Mouse (Mus musculus): ENCODE measurements around the gene A430078G23Rik.
A peak's percentile ranks its signal among the peaks of the same experiment; 100 is the strongest.
"Not testable (repeated sequence)": the region's sequence is repeated elsewhere in the genome, so short reads cannot be mapped to it uniquely, and the experiment has no call there.

The A430078G23Rik gene

GRCm38 (mm10) chr8:3353189-3353810 is at the start of gene A430078G23Rik:
Gene A430078G23Rik, plus strand, starts transcription at chr8:3353415.
- no peak for DNase-seq (ENCODE audit: low read depth, low spot score)

- not testable (repeated sequence) for DNase-seq (ENCODE audit: low read depth, low spot score)
These were observed 44.9 kb upstream of the A430078G23Rik start for GRCm38 (mm10) chr8:3308205-3308800.

DNA sequence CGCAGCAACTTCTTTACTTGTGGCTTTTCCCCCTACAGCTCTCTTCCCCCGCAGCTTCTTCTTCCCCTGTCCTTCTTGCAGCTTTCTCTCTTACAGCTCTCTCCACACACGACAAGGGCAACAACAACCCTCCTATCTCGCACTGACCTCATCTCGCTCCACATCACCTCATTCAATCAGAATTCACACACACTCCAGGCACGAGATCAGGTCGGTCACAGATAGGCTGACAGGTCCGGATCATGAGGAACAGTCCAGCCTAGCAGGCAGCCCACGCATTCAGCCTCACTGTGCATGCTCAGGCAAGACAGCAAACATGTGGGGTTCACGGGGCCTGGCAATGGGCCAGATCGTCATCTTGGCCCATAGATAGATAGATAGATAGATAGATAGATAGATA is 43.6 kb upstream of the A430078G23Rik start:
- no peak for DNase-seq (ENCODE audit: low read depth, low spot score)

DNA sequence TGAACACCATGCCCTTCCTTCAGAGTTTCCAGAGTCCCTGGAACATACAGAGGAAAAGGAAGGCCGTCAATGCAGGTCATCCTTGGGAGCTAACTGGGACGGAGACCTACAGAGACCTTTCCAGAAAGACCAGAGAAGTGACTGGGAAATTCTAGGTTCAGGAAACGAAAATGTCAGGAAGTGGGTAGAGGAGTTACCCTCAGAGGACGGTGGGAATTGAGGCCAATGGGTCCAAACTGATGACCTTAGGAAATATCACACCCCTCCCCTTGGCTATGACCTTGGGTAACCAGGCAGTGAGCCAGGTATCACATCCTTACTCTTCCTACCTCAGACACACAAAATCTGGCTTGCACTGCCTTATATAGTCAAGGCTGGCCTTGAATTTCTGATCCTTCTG is 41.7 kb upstream of the A430078G23Rik start:
- DNase-seq (ENCODE audit: low read depth, low spot score), result no peak

DNA sequence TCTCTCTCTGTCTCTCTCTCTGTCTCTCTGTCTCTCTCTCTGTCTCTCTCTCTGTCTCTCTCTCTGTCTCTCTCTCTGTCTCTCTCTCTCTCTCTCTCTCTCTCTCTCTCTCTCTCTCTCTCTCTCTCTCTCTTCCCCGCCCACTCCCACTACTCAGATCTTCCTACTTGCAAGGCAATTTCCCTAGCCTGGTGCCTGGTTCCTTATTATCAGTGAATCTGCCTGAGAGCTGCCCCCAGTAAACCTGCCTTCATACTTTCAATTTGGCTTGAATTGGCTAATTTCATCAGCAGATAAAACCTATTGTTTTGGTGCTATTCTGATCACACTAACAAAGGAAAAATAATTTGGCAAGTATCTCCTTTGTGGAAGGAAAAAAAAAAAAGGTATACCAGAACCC is 39.8 kb upstream of the A430078G23Rik start:
- DNase-seq (ENCODE audit: low read depth, low spot score), result not testable (repeated sequence)

DNA sequence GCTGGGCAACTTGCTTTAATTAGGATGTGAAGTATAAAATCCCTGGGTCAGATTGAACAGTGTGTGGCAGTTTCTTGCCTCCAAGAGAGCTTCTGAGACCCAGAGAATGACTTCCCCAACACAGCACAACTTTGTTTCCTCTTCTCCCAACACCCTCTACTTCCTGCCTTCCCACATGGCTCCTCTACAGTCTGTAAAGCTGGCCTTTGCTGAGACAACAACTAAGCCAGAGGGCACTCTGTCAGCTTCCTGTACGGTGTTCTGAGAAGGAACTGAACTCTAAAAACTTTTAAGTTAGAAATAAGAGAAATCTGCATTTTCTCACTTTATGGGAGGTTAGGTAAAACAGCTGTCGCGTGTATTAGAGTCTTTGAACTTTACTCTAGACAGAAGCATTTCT is 39.4 kb upstream of the A430078G23Rik start:
- no peak for DNase-seq (ENCODE audit: low read depth, low spot score)

GRCm38 (mm10) chr8:3314345-3314744 is 38.9 kb upstream of the A430078G23Rik start:
- DNase-seq (ENCODE audit: low read depth, low spot score), result no peak

- peak; percentile 7 for DNase-seq (ENCODE audit: low read depth, low spot score)
These were observed 36.6 kb upstream of the A430078G23Rik start for GRCm38 (mm10) chr8:3316585-3316984.

DNA sequence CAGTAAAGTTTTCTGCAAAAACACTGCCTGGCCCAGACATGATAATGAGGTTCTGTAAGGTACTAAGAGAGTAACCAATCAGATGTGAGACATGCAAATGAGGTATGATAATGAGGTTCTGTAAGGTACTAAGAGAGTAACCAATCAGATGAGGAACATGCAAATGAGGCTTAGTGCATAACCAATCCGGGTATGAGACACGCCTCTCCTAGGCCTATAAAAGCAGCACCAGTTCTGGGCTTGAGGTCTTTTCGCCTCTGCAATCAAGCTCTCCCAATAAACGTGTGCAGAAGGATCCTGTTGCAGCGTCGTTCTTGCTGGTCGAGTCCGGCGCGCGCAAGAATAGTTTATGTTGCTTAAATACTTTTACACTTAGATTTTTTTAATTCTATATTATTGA is 33.9 kb upstream of the A430078G23Rik start:
- DNase-seq (ENCODE audit: low read depth, low spot score), result not testable (repeated sequence)

- no peak for DNase-seq (ENCODE audit: low read depth, low spot score)
These were observed 29.0 kb upstream of the A430078G23Rik start for GRCm38 (mm10) chr8:3324253-3324652.

- DNase-seq (ENCODE audit: low read depth, low spot score), result no peak
These were observed 26.2 kb upstream of the A430078G23Rik start for GRCm38 (mm10) chr8:3327056-3327455.

DNA sequence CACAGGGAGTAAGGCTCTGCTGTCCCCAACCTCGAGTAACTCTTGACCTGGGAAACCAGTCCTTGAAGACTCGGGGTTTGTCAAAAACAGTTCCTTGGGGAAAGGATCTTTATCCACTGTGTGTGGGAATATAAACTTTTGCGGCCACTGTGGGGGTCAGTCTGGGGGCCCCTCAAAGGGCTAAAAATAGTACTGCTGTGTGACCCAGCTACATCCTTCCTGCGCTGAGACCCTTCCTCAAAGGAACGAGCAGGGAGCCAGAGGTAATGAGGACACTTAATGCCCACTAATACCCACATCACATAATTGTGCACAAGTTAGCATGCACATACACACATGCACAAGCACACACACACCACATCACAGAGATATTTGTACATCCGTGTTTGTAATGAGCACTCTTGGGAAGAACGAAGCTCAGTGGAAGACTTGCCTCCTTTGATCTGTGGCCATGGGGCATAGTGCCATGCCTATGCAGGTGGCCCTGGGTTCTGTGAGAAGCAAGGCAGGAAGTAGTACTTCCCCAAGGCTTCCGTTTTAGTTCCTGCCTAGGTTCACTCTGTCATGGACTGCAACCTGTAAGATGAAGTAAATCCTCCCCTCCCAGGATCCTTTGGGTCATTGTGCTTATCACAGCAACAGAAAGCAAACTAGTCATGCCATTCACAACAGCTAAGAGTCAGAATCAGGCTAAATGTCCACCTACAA is 25.5 kb upstream of the A430078G23Rik start:
- DNase-seq (ENCODE audit: low read depth, low spot score), result no peak

GRCm38 (mm10) chr8:3330662-3331061 is 22.6 kb upstream of the A430078G23Rik start:
- DNase-seq (ENCODE audit: low read depth, low spot score), result peak; percentile 70

DNA sequence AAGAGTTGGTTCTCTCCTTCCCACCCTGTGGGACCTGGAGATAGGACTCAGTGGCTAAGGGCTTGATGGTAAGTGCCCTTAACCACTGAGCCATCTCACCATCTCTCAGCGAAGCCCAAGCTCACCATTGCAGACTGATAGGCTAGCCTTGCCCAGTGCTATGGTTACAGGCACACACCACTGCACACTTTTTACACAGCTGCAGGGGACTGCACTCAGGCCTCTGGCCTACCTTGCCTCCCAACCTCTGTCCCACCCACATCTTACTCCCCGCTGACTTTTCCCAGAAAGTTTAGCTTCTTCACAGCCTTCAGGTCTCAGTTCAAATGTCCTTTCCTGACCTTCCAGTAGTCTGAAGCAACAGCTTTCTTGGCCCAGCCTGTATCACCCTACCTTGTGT is 21.5 kb upstream of the A430078G23Rik start:
- DNase-seq (ENCODE audit: low read depth, low spot score), result no peak

DNA sequence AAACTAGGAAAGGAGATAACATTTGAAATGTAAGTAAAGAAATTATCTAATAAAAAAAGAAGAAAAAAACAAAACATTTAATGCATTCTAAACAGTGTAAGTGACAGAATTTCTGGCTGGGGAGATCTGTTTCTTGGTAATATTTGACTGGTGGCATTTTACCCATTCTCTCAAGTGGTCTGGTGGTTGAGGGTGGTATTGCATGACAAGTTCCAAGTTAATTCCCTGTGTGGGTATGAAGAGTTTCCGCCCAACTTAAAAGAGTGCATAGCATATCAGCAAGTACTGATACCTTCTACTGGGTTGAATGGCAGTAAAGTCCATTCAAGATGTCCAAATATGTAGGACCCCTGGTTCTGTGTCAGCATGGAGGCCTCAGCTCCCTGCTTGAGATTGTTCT is 17.3 kb upstream of the A430078G23Rik start:
- peak; percentile 45 for DNase-seq (ENCODE audit: low read depth, low spot score)

DNA sequence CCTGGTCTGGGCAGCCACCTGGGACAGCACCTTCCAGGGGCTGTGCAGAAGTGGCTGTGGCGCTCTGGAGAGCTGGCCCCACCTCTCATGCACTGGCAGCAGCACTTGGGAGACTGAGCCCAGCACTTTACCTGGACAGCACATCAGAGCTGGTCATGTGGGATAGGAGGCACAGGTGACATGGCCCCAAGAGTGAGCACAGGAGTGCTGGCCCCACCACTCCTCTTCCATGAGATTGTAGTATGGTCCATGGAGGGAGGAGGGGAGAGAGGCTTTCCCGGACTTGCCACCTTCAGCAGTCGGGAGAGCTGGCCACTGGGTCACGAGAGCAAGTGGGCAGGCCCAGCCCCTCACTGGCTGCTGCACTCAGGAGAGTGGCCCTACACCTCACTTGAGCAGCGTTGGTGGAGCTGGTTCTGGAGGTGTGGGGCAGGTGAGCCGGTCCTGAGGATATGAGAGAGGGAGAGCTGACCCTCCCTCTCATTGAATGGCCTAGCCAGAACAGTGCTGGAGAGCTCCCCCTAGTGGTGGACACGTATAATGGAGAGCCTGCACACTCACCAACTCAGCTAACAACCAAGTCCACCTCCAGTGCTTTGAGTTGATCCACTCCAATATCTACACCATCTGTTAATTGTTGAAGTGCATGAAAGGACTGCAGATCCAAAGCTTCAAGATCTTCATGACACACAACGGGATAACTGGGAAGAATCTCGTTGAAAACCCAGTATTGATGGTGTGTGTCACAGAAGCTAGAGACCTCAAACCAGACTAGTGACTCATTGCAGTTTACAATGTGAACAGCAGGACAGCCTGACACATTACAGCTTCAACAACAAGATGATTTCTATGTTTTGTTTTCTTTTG is 16.3 kb upstream of the A430078G23Rik start:
- peak; percentile 80 for DNase-seq (ENCODE audit: low read depth, low spot score)

GRCm38 (mm10) chr8:3337525-3337824 is 15.7 kb upstream of the A430078G23Rik start:
- DNase-seq (ENCODE audit: low read depth, low spot score), result not testable (repeated sequence)

DNA sequence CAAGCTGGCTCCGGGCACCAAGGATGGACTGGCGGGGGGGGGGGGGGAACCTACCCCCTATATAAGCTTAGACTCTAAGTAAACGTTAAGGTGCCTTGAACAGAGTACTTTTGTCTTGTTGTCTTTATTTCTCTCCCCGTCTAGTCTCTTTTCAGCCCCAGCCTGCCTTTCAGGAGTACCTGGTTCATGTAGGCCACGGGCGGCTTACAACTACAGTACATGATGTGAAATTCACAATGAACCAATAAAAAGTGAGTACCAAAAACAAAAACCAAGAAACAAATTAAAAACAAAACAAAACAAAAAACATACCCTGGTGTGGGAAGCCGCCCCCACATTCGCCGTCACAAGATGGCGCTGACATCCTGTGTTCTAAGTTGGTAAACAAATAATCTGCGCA is 15.2 kb upstream of the A430078G23Rik start:
- DNase-seq (ENCODE audit: low read depth, low spot score), result no peak

DNA sequence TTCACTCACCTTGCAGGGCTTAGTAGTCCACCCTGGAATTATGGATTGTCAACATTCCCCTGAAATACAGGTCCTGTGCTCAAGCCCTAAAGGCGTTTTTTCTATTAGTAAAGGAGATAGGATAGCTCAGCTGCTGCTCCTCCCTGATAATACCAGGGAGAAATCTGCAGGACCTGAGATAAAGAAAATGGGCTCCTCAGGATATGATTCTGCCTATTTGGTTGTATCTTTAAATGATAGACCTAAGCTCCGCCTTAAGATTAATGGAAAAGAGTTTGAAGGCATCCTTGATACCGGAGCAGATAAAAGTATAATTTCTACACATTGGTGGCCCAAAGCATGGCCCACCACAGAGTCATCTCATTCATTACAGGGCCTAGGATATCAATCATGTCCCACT is 12.5 kb upstream of the A430078G23Rik start:
- not testable (repeated sequence) for DNase-seq (ENCODE audit: low read depth, low spot score)

DNA sequence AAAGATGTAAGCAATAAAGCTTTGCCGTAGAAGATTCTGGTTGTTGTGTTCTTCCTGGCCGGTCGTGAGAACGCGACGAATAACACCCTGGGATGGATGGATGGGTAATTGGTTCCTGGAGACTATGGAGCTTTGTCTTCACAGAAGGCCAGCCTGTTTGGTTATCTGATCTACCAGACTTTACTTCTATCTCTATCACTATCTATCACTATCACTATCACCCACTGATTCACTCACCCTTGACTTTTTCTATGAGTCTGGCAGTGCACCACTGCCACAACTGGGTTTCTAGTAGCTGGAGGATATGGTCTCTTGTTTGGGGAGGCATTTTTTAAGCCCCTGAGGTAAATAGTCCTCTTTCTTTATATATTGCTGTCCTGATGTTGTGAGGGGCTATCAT is 7.9 kb upstream of the A430078G23Rik start:
- DNase-seq (ENCODE audit: low read depth, low spot score), result no peak

GRCm38 (mm10) chr8:3346691-3347413 is 6.4 kb upstream of the A430078G23Rik start:
- no peak for DNase-seq (ENCODE audit: low read depth, low spot score)
